Mouse (Mus musculus): ENCODE results near the gene Bmt2. TPM values are rescaled to one million over a fixed set of nuclear protein-coding genes. Genes with fewer than 3 reads are reported as not detected.

Gene Bmt2
- polyA plus RNA-seq, 2 experiments = 12.5 to 18.6 TPM

DNA sequence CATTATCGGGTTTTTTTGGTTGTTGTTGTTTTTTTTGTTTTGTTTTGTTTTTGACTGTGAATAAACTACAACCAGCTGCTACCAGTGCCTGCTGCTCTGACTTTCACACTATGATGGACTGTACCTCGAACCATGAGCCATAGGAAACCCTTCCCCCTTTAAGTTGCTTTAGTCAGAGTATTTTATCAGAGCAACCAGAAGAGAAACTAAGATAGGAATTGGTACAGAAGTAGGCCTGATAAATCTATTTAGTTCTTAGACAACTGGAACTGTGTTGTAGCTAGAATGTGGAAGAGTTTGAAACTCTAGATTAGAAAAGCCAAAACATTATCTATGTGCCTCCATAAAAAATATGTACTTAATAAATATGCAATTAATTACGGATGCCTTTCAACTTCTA, 25.5 kb downstream of the Bmt2 start:
- ATAC-seq (ENCODE audit: low FRiP score, low read depth) (no peak), DNase-seq (ENCODE audit: low spot score) (no peak)
- Histone ChIP-seq H3K9ac (ENCODE audit: low read depth, low read length, severe bottlenecking) (no peak overlapping the region), H3K4me1 (ENCODE audit: control insufficient read depth, insufficient read depth, low read length) (no peaks in the 10 kb centered on the region), H3K27ac (replicated peaks; ENCODE audit: low read depth, low read length) (no peak overlapping the region), H3K4me3 (replicated peaks; ENCODE audit: low read length) (no peak overlapping the region), H3K9me3 (ENCODE audit: control insufficient read depth, low read length) (peaks cover 8% of the 10 kb centered on the region; the same call in 1 of the 2 replicates), H3K27me3 (ENCODE audit: control insufficient read depth, insufficient read depth, low read length) (no peaks in the 10 kb centered on the region), H3K36me3 (ENCODE audit: control insufficient read depth, insufficient read depth, low read length) (peaks cover 18% of the 10 kb centered on the region), H3K4me2 (replicated peaks; ENCODE audit: low read depth, low read length, severe bottlenecking) (no peak overlapping the region)
- 97% methylated on average over 3 of the region's 3 CpGs for WGBS
- TF ChIP-seq POLR2A (IDR thresholded peaks at IDR 0.05; ENCODE audit: borderline replicate concordance, extremely low read depth, insufficient read depth, insufficient read length) = no peak

DNA sequence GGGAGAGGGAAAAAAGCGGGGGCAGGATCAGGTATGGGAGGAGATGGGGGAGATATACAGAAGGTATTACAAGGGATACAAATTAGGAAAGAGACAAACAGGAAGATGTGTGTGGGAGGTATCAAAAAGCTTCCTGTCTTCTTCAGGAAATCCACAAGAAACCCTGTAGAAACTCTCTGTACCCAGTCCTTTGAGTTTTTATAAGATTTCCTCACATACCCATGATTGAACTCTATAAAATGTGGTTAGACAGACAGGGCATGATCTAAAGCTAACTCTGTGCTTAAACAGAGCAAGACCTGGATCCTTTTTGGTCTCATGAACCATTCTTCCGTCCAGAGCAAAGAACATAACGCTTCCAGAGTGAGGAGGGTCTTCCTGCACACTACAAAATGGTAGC, 26.9 kb downstream of the Bmt2 start:
- ATAC-seq (ENCODE audit: low FRiP score, low read depth) = no peak
- H3K27ac ChIP-seq (replicated peaks; ENCODE audit: low read depth, low read length) = no peak overlapping the region
- TF ChIP-seq POLR2A (IDR thresholded peaks at IDR 0.05; ENCODE audit: borderline replicate concordance, extremely low read depth, insufficient read depth, insufficient read length) = no peak
- H3K9ac ChIP-seq (ENCODE audit: low read depth, low read length, severe bottlenecking) = no peak overlapping the region
- no peaks in the 10 kb centered on the region for H3K27me3 ChIP-seq (ENCODE audit: control insufficient read depth, insufficient read depth, low read length)
- H3K36me3 ChIP-seq (ENCODE audit: control insufficient read depth, insufficient read depth, low read length) = peaks cover 18% of the 10 kb centered on the region
- H3K4me2 ChIP-seq (replicated peaks; ENCODE audit: low read depth, low read length, severe bottlenecking) = no peak overlapping the region
- DNase-seq (ENCODE audit: low spot score) = no peak
- H3K4me3 ChIP-seq (replicated peaks; ENCODE audit: low read length) = no peak overlapping the region
- H3K4me1 ChIP-seq (ENCODE audit: control insufficient read depth, insufficient read depth, low read length) = no peaks in the 10 kb centered on the region
- H3K9me3 ChIP-seq (ENCODE audit: control insufficient read depth, low read length) = peaks cover 8% of the 10 kb centered on the region; the same call in 1 of the 2 replicates
- 92% methylated on average over 3 of the region's 3 CpGs for WGBS

DNA sequence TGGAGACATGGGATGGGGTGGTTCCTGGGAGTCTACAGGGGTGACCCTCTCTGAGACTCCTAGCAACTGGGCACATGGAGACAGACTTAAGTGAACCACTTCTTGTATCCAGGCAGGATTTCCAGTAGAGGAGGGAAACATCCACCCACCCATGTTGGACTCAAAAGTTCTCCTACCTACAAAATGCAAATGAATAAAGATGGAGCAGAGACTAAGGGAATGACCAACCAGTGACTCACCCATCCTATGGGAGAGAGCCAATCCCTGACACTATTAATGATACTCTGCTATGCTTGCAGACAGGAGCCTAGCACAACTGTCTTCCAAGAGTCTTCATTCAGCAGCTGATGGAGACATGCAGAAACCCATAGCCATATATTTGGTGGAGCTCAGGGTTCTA, 29.5 kb downstream of the Bmt2 start:
- ATAC-seq (ENCODE audit: low FRiP score, low read depth) (no peak), DNase-seq (ENCODE audit: low spot score) (no peak)
- H3K4me2 ChIP-seq (replicated peaks; ENCODE audit: low read depth, low read length, severe bottlenecking) = no peak overlapping the region
- H3K4me3 ChIP-seq (replicated peaks; ENCODE audit: low read length) = no peak overlapping the region
- H3K9ac ChIP-seq (ENCODE audit: low read depth, low read length, severe bottlenecking) = no peak overlapping the region
- peaks cover 18% of the 10 kb centered on the region for H3K36me3 ChIP-seq (ENCODE audit: control insufficient read depth, insufficient read depth, low read length)
- H3K9me3 ChIP-seq (ENCODE audit: control insufficient read depth, low read length) = peaks cover 16% of the 10 kb centered on the region; the same call in 1 of the 2 replicates
- no peaks in the 10 kb centered on the region for H3K4me1 ChIP-seq (ENCODE audit: control insufficient read depth, insufficient read depth, low read length)
- TF ChIP-seq POLR2A (IDR thresholded peaks at IDR 0.05; ENCODE audit: borderline replicate concordance, extremely low read depth, insufficient read depth, insufficient read length) = no peak
- no peak overlapping the region for H3K27ac ChIP-seq (replicated peaks; ENCODE audit: low read depth, low read length)
- no peaks in the 10 kb centered on the region for H3K27me3 ChIP-seq (ENCODE audit: control insufficient read depth, insufficient read depth, low read length)

DNA sequence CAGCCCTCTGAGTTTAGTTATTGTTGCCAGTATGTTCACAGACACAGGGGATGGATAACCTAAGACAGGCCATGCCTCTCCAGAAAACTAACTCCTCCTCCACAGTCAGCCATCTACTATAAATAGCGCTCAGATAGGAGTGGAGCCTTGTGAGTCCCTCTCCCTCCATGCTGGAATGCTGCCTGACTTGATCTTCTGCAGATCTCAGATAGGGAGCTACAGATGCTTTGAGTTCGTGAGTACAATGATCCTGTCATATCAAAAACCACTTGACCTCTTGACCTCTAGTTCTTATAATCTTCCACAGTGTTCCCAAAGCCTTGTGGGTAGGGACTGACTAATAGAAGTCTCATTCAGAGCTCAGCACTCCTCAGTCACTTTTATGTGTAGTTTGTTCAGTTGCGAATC, 41.2 kb downstream of the Bmt2 start:
- peak; percentile 60; the same call in 1 of the 2 replicates for ATAC-seq (ENCODE audit: low FRiP score, low read depth)
- H3K27ac ChIP-seq (replicated peaks; ENCODE audit: low read depth, low read length) = no peak overlapping the region
- WGBS = 70% methylated on average over 3 of the region's 3 CpGs
- no peak overlapping the region for H3K4me3 ChIP-seq (replicated peaks; ENCODE audit: low read length)
- no peak overlapping the region for H3K4me2 ChIP-seq (replicated peaks; ENCODE audit: low read depth, low read length, severe bottlenecking)
- no peak overlapping the region for H3K9ac ChIP-seq (ENCODE audit: low read depth, low read length, severe bottlenecking)
- TF ChIP-seq POLR2A (IDR thresholded peaks at IDR 0.05; ENCODE audit: borderline replicate concordance, extremely low read depth, insufficient read depth, insufficient read length) = no peak
- 0 out of 2 replicates have a peak, but pooled peaks cover 4% of the 10 kb centered on the region for H3K4me1 ChIP-seq (ENCODE audit: control insufficient read depth, insufficient read depth, low read length)
- DNase-seq (ENCODE audit: low spot score) = peak; percentile 39
- H3K36me3 ChIP-seq (ENCODE audit: control insufficient read depth, insufficient read depth, low read length) = peaks cover 20% of the 10 kb centered on the region
- H3K9me3 ChIP-seq (ENCODE audit: control insufficient read depth, low read length) = no peaks in the 10 kb centered on the region
- no peaks in the 10 kb centered on the region for H3K27me3 ChIP-seq (ENCODE audit: control insufficient read depth, insufficient read depth, low read length)

DNA sequence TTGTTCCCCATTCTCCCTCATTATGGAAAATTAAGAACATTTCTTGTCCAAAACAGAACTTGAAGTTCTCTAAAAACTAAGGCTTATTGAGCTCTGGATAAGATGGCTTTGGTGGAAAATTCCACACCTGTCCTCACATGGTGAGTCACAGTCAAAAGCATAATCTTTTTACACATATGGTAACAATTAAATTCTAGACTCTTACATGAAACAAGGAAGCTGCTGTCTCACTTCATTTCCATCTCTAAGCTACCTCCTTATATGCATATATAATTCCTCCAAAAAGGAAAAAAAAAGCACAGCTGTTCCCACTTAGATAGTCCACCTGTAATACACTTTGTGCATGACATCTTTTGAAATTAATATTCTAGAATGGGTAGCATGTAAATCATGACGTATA, 45.2 kb downstream of the Bmt2 start:
- ATAC-seq (ENCODE audit: low FRiP score, low read depth) (no peak), DNase-seq (ENCODE audit: low spot score) (no peak)
- no peak overlapping the region for H3K27ac ChIP-seq (replicated peaks; ENCODE audit: low read depth, low read length)
- no peaks in the 10 kb centered on the region for H3K27me3 ChIP-seq (ENCODE audit: control insufficient read depth, insufficient read depth, low read length)
- no peak overlapping the region for H3K9ac ChIP-seq (ENCODE audit: low read depth, low read length, severe bottlenecking)
- no peaks in the 10 kb centered on the region for H3K9me3 ChIP-seq (ENCODE audit: control insufficient read depth, low read length)
- no peak overlapping the region for H3K4me3 ChIP-seq (replicated peaks; ENCODE audit: low read length)
- H3K4me2 ChIP-seq (replicated peaks; ENCODE audit: low read depth, low read length, severe bottlenecking) = no peak overlapping the region
- H3K4me1 ChIP-seq (ENCODE audit: control insufficient read depth, insufficient read depth, low read length) = peaks cover 8% of the 10 kb centered on the region; the same call in 1 of the 2 replicates
- TF ChIP-seq POLR2A (IDR thresholded peaks at IDR 0.05; ENCODE audit: borderline replicate concordance, extremely low read depth, insufficient read depth, insufficient read length) = no peak
- 61% methylated on average over 1 of the region's 1 CpGs for WGBS
- H3K36me3 ChIP-seq (ENCODE audit: control insufficient read depth, insufficient read depth, low read length) = peaks cover 17% of the 10 kb centered on the region

DNA sequence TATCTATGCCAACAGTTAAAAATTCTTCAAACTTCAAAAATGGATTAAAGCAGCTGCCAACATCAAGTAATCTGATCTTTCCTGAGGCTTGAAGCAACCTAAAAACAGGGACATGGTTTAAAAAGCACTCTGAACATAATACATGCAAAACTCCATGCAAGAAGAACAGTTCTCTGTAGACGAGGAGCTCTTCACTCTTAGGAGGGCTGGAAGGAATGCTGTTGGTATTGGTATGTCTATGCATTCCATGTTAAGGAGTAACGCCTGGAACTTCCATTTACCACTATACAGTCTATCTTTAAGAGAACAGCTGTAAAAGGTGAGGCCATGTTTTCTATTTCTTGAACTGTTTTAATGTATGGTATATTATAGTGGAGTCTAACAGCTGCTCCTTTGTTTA, 47.2 kb downstream of the Bmt2 start:
- ATAC-seq (ENCODE audit: low FRiP score, low read depth) (no peak), DNase-seq (ENCODE audit: low spot score) (no peak)
- H3K4me1 ChIP-seq (ENCODE audit: control insufficient read depth, insufficient read depth, low read length) = peaks cover 8% of the 10 kb centered on the region; the same call in 1 of the 2 replicates
- no peaks in the 10 kb centered on the region for H3K27me3 ChIP-seq (ENCODE audit: control insufficient read depth, insufficient read depth, low read length)
- no peaks in the 10 kb centered on the region for H3K9me3 ChIP-seq (ENCODE audit: control insufficient read depth, low read length)
- no peak overlapping the region for H3K27ac ChIP-seq (replicated peaks; ENCODE audit: low read depth, low read length)
- no peak overlapping the region for H3K4me3 ChIP-seq (replicated peaks; ENCODE audit: low read length)
- WGBS = 45% methylated on average over 2 of the region's 2 CpGs
- no peak for TF ChIP-seq POLR2A (IDR thresholded peaks at IDR 0.05; ENCODE audit: borderline replicate concordance, extremely low read depth, insufficient read depth, insufficient read length)
- H3K9ac ChIP-seq (ENCODE audit: low read depth, low read length, severe bottlenecking) = no peak overlapping the region
- peaks cover 21% of the 10 kb centered on the region for H3K36me3 ChIP-seq (ENCODE audit: control insufficient read depth, insufficient read depth, low read length)
- H3K4me2 ChIP-seq (replicated peaks; ENCODE audit: low read depth, low read length, severe bottlenecking) = no peak overlapping the region
